Mouse (Mus musculus) c-Kit-positive CD71-positive TER-119-negative erythroid progenitor cells, embryonic 14.5 days (primary cell): ENCODE data around the gene Orm2.

ENCODE experiments used
- DNase-seq: peaks from one replicate; pipeline ENCODE4 v3.0.0-alpha.2; 2013; ENCODE audit warnings: low read depth

Orm2 gene

GRCm38 (mm10) chr4:63405683-63406082, 43.4 kb downstream of the Orm2 start:
- DNase-seq, result no peak

GRCm38 (mm10) chr4:63408247-63408646, 46.0 kb downstream of the Orm2 start:
- no peak for DNase-seq

GRCm38 (mm10) chr4:63408649-63409048, 46.4 kb downstream of the Orm2 start:
- no peak for DNase-seq

DNA sequence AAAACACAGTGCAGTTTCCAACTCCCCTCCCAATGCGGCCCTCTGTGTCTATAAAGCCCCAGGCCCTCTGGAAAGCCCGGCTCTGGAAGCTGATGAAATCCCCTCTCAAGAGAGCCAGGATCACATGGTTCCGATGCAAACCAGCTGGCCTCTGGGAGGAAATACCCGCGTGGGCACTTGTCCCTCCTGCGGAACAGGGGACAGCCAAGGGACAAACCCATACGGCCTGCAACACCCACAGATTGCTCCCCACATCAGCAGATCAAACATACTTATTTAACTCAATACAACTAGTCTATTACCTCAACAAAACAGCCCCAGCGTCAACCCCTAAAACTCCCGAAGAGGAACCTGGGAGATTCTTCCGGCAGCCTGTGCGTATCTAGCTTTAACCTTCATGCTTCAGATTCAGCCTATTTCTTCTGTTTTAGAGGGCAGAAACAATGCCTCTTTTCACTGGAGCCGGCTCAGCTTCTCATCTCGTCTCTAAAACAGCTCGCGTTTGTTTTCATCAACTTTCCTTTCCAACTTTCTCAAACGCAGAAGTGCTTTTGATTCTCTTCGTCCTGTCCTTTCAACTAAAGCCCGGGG, 47.2 kb downstream of the Orm2 start:
- DNase-seq, result no peak

- no peak for DNase-seq
Measured at GRCm38 (mm10) chr4:63409908-63410582, 47.8 kb downstream of the Orm2 start.

DNA sequence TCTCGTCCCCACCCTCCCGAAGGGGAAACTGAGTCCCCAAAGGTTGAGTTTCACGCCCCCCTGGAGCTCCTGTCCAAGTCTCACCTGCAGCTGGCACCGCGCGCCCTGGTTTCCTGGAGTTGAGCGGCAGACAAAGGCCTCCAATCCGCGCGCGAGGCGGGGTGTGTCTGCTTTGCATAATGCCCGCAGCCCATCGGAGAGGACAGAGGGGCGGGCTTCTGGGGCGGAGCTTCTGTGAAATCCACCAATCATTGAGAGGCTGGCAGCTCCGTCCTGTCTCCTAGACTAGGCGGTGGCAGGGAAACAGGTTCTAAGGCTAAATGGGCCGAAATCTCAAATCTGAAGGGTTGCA, 48.3 kb downstream of the Orm2 start:
- peak; percentile 94 for DNase-seq

GRCm38 (mm10) chr4:63411222-63411621, 49.0 kb downstream of the Orm2 start:
- no peak for DNase-seq

- DNase-seq, result no peak
Measured at GRCm38 (mm10) chr4:63414951-63415350, 52.7 kb downstream of the Orm2 start.
